Mouse (Mus musculus) adrenal gland, adult 2 months (tissue): ENCODE data around the gene Ralgds. TPM values are rescaled to one million over a fixed set of nuclear protein-coding genes. Genes with fewer than 3 reads are reported as not detected.
"Not testable (repeated sequence)": the region's sequence is repeated elsewhere in the genome, so short reads cannot be mapped to it uniquely, and the experiment has no call there.

Experiments
- DNase-seq: peaks from one replicate; pipeline ENCODE4 v3.0.0; 2021
- long read RNA-seq: library from polyadenylated mRNA; stranded (forward); transcript quantifications from one replicate; pipeline ENCODE4 v2.0.0, GENCODE M21; 2021
- polyA plus RNA-seq: library from polyadenylated mRNA; depleted of rRNA; stranded (reverse); fragments of >200 nt; gene quantifications from 2 replicates; pipeline ENCODE4 v1.2.3, GENCODE M21; 2012; rRNA removed
- total RNA-seq, 2 experiments: library from RNA; stranded (reverse); gene quantifications; 2 replicates each; pipeline ENCODE4 v1.2.3; 2021

Gene Ralgds
- total RNA-seq = 10 to 100 TPM; 23.3 to 45.5 TPM
- polyA plus RNA-seq = 56.8 and 73.5 TPM in 2 replicates
- long read RNA-seq, transcript Ralgds-202 (18 exons, 3,102 nt) = major isoform, 24 of 52 reads
- long read RNA-seq, transcript Ralgds-203 (18 exons, 3,683 nt) = minor isoform, 7 of 52 reads
- long read RNA-seq, partial matches to known transcripts = 3 of 52 reads
- long read RNA-seq, other reads (novel, unspliced or antisense) = 17 of 52 reads

GRCm38 (mm10) chr2:28512798-28513401 lies at the start of gene Ralgds:
Gene Ralgds (plus strand): TSS chr2:28513125.
- DNase-seq = peak; percentile 75

- DNase-seq = peak; percentile 53
Observed at GRCm38 (mm10) chr2:28463919-28464318, 49.0 kb upstream of the Ralgds start.

GRCm38 (mm10) chr2:28464919-28465318 lies 48.0 kb upstream of the Ralgds start:
- DNase-seq = no peak

GRCm38 (mm10) chr2:28465836-28466518 lies 46.9 kb upstream of the Ralgds start, which contains the start of gene 1700007K13Rik:
Gene 1700007K13Rik (minus strand): TSS chr2:28466332.
- peak; percentile 85 for DNase-seq

- DNase-seq = peak; percentile 90
Observed at GRCm38 (mm10) chr2:28467860-28468485, 45.0 kb upstream of the Ralgds start, which contains the start of gene Mrps2. Gene Mrps2 (plus strand): TSS chr2:28468066.

GRCm38 (mm10) chr2:28468486-28469225 lies 44.3 kb upstream of the Ralgds start:
- no peak for DNase-seq

- DNase-seq = no peak
Observed at GRCm38 (mm10) chr2:28469461-28469860, 43.5 kb upstream of the Ralgds start.

GRCm38 (mm10) chr2:28470591-28470990 lies 42.3 kb upstream of the Ralgds start:
- DNase-seq = no peak

- DNase-seq = not testable (repeated sequence)
Observed at GRCm38 (mm10) chr2:28472011-28472410, 40.9 kb upstream of the Ralgds start.

- not testable (repeated sequence) for DNase-seq
Observed at GRCm38 (mm10) chr2:28477993-28478392, 34.9 kb upstream of the Ralgds start.

- no peak for DNase-seq
Observed at GRCm38 (mm10) chr2:28479208-28480204, 33.4 kb upstream of the Ralgds start.

- no peak for DNase-seq
Observed at GRCm38 (mm10) chr2:28483861-28484260, 29.1 kb upstream of the Ralgds start.

GRCm38 (mm10) chr2:28494521-28494920 lies 18.4 kb upstream of the Ralgds start:
- no peak for DNase-seq

- DNase-seq = peak; percentile 30
Observed at GRCm38 (mm10) chr2:28495207-28495756, 17.6 kb upstream of the Ralgds start.

GRCm38 (mm10) chr2:28495801-28496595 lies 16.9 kb upstream of the Ralgds start:
- DNase-seq = no peak

- DNase-seq = no peak
Observed at GRCm38 (mm10) chr2:28496671-28497070, 16.3 kb upstream of the Ralgds start, which contains the start of gene Gbgt1. Gene Gbgt1 (plus strand): TSS chr2:28496891.

- DNase-seq = no peak
Observed at GRCm38 (mm10) chr2:28497561-28497960, 15.4 kb upstream of the Ralgds start.

- no peak for DNase-seq
Observed at GRCm38 (mm10) chr2:28498431-28498830, 14.5 kb upstream of the Ralgds start.

GRCm38 (mm10) chr2:28502987-28503386 lies 9.9 kb upstream of the Ralgds start:
- no peak for DNase-seq
